Mouse (Mus musculus) brain, embryonic 14.5 days (tissue): ENCODE measurements around the gene Rsph14.

Experiments
- CTCF ChIP-seq: fragments of 200-500 bp; IDR thresholded peaks from 2 replicates; pipeline ENCODE4 v1.5.1; 2012; ENCODE audit warnings: inconsistent platforms, mild to moderate bottlenecking, moderate library complexity, borderline replicate concordance; ENCODE audit not compliant: insufficient read depth, insufficient read length; ENCODE audit errors: extremely low read depth
- POLR2A ChIP-seq: fragments of 200-500 bp; IDR thresholded peaks from 2 replicates; pipeline ENCODE4 v1.6.1; 2012; ENCODE audit warnings: mild to moderate bottlenecking, inconsistent platforms, borderline replicate concordance; ENCODE audit not compliant: poor library complexity, insufficient read depth, insufficient read length, severe bottlenecking; ENCODE audit errors: extremely low read depth

DNA sequence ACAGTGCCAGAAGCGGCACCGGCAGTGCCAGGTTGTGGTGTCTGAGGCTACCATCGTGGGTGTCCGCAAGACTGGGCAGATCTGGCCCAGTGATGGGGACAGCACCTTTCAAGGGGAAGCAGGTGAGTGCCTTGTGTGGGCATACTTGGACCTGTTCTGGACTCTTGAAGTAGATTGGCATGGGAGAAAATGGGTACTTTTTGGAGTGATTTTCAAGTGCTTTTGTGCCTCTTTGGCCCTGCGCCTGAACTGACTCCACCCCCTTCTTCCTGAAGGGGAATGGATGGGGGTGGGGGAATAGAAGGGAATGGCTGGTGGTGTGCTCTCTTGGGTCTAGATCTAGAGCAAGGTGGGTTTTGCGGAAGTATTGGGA, 29.8 kb upstream of the Rsph14 start:
- TF ChIP-seq CTCF (no peak), POLR2A (no peak)
